Mouse (Mus musculus) G1E (cell line): ENCODE measurements around the gene Nkain4. TPM values are rescaled to one million over a fixed set of nuclear protein-coding genes. Genes with fewer than 3 reads are reported as not detected.

Experiments used
- ATAC-seq: 2 replicates; pipeline ENCODE4 v1.8.0; 2016; ENCODE audit warnings: mild to moderate bottlenecking; ENCODE audit not compliant: insufficient number of reproducible peaks, poor library complexity, low FRiP score, severe bottlenecking; ENCODE audit errors: extremely low read depth
- DNase-seq: peaks from one replicate; pipeline ENCODE4 v3.0.0; 2012; ENCODE audit warnings: low spot score
- H3K27me3 ChIP-seq: 2 replicates; pipeline ENCODE4 v1.6.1; 2012; ENCODE audit warnings: mild to moderate bottlenecking, low read length, inconsistent platforms; ENCODE audit not compliant: insufficient read depth
- H3K36me3 ChIP-seq: replicated peaks from 2 replicates; pipeline ENCODE3; 2012; ENCODE audit warnings: mild to moderate bottlenecking, inconsistent platforms
- H3K4me1 ChIP-seq: 2 replicates; pipeline ENCODE4 v1.6.1; 2012; ENCODE audit warnings: low read depth, low read length, inconsistent platforms, mixed read lengths; ENCODE audit not compliant: insufficient read depth
- H3K4me3 ChIP-seq: 2 replicates; pipeline ENCODE4 v1.5.1; 2012; ENCODE audit warnings: low read depth, mild to moderate bottlenecking, inconsistent platforms, low read length, moderate library complexity, mixed read lengths
- H3K9me3 ChIP-seq: replicated peaks from 2 replicates; pipeline ENCODE4 v1.6.1; 2012; ENCODE audit warnings: inconsistent platforms
- CTCF ChIP-seq: IDR thresholded peaks from 2 replicates; pipeline ENCODE4 v1.5.1; 2012; ENCODE audit warnings: low read depth, low read length, inconsistent platforms, mixed read lengths
- GATA1 ChIP-seq: IDR thresholded peaks from 2 replicates; pipeline ENCODE4 v1.6.1; 2012; ENCODE audit warnings: borderline replicate concordance, low read length, inconsistent platforms, mixed read lengths
- GATA2 ChIP-seq: IDR thresholded peaks from 2 replicates; pipeline ENCODE4 v1.6.1; 2012; ENCODE audit warnings: low read depth, low read length, inconsistent platforms, borderline replicate concordance
- POLR2AphosphoS5 ChIP-seq: IDR thresholded peaks from 2 replicates; pipeline ENCODE4 v1.6.1; 2012; ENCODE audit warnings: low read depth, low read length, inconsistent platforms; ENCODE audit not compliant: insufficient replicate concordance
- TAL1 ChIP-seq: conservative IDR thresholded peaks from 2 replicates; pipeline ENCODE4 v1.6.1; 2012; ENCODE audit warnings: low read depth, low read length, inconsistent platforms, mixed read lengths
- polyA plus RNA-seq: library from polyadenylated mRNA; stranded (reverse); fragments of >175 nt; gene quantifications from 2 replicates; pipeline ENCODE4 v1.2.3, GENCODE M21; 2012
- total RNA-seq, 2 experiments: library from RNA; stranded (forward) in 1 of 2; stranded (reverse) in 1 of 2; fragments of 200-1000 nt in 1 of 2; fragments of >200 nt in 1 of 2; fragmentation: Nextera tagmentation in 1 of 2; gene quantifications; 2 replicates each; pipeline ENCODE4 v1.2.3; 2014 to 2017

Nkain4 gene
- total and polyA plus RNA-seq, 3 experiments, result not detected

DNA sequence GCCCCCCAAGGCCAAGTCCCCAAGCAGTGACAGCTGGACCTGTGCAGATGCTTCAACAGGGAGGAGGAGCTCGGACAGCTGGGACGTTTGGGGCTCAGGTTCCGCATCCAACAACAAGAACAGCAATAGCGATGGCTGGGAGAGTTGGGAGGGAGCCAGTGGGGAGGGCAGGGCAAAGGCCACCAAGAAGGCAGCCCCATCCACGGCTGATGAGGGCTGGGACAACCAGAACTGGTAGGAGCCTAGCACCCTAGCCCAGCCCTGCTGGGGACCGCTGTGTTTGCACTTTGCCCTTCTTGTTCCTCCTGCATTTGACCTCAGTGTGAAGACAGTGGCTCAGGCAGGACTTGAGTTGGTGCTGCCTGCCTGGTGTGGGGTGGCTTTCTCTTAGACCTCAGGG, 26.6 kb upstream of the Nkain4 start:
- DNase-seq, result no peak
- no peak for ATAC-seq
- Histone ChIP-seq H3K4me3 (no peak overlapping the region), H3K4me1 (no peaks in the 10 kb centered on the region; the same call in 1 of the 2 replicates), H3K36me3 (peaks cover 88% of the 10 kb centered on the region), H3K27me3 (no peaks in the 10 kb centered on the region), H3K9me3 (no peaks in the 10 kb centered on the region)
- no peak for TF ChIP-seq CTCF
- no peak for TF ChIP-seq TAL1
- no peak for TF ChIP-seq GATA1
- TF ChIP-seq POLR2AphosphoS5, result no peak
- TF ChIP-seq GATA2, result no peak

DNA sequence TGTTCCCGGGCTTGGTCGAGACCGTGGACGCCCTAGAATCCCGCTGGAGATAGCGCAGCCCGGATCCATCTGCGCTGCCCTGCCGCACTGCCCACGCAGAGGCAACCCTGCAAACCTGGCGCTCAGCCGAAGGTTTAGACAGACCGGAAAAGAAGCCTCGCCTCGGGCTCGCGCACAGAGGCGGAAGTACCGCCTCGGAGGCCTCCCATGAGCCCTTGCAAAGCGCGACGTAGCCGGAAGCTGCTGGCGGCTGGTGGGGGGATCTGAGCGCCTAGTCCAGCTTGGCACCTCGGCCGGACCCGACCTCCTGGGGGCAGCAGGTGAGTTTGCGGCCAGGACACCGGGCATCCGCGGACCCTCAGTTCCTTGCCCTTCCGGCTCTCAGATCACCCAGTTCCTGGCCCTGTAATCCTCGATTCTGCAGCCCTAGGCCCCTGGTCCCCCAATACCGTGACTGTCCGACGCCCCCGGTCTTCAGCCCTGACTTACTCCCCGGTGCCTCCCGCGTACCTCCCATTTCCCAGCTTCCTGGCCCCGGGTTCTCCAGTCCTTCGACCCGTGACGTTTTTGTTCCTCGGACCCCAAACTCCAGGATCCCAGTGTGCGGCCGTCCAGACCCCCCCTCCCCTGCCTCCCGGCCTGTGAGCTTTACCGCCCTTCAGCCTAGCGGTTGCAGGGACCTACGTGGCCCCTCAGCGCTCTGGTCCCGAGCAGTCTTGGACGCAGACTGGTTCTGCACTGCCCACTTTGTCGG, 12.7 kb upstream of the Nkain4 start, which contains the start of gene Arfgap1:
Gene Arfgap1, plus strand, starts transcription at position 216 of the 754 bp plus-strand sequence.
- peak; percentile 90 for ATAC-seq
- peak within 1 kb of the TSS; percentile 85 for H3K4me3 ChIP-seq
- TF ChIP-seq TAL1, result no peak
- TF ChIP-seq POLR2AphosphoS5, result no peak
- no peak for TF ChIP-seq GATA1
- TF ChIP-seq GATA2, result no peak
- TF ChIP-seq CTCF, result no peak

DNA sequence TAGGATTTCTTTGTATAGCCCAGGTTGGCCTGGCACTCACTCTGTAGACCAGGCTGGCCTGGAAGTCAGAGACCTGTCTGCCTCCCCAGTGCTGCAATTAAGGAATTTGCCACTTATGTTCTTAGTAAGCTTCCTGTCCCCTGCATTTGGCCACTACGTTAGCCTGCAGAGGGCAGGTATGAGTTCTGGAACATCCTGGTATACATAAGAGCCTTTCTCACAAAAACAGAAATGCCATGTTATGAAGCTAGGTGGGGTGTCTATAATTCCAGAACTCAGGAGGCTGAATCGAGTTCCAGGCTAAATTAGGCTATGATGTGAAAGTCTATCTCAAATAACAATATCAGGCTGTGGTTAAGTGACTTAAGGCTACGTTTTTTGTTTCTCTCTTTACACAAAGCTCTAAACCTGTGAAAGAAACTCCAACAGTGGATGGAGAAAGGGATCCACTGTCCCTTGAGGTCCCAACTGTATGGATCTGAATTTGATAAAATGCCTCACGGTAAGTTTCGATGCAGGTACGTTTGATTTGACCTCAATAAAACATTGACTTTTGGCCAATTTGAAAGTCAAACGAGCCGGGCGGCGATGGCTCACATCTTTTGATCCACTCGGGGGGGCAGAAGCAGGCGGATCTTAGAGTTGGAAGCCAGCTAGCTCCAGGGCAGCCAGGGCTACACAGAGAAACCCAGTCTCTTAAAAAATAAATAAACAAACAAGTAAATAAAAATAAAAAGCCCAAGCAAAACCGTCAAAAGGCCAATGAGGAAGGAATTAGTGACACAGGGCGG, 11.8 kb upstream of the Nkain4 start:
- DNase-seq (peak; percentile 14), ATAC-seq (no peak)
- peaks cover 28% of the 10 kb centered on the region for H3K4me1 ChIP-seq

More for the DNA sequence above, 12.7 kb upstream of the Nkain4 start, which contains the start of gene Arfgap1:
- Histone ChIP-seq H3K36me3 (peaks cover 36% of the 10 kb centered on the region), H3K27me3 (peaks cover 2% of the 10 kb centered on the region; the same call in 1 of the 2 replicates), H3K9me3 (no peaks in the 10 kb centered on the region), H3K4me1 (peaks cover 31% of the 10 kb centered on the region)
- peak; percentile 98 for DNase-seq

DNA sequence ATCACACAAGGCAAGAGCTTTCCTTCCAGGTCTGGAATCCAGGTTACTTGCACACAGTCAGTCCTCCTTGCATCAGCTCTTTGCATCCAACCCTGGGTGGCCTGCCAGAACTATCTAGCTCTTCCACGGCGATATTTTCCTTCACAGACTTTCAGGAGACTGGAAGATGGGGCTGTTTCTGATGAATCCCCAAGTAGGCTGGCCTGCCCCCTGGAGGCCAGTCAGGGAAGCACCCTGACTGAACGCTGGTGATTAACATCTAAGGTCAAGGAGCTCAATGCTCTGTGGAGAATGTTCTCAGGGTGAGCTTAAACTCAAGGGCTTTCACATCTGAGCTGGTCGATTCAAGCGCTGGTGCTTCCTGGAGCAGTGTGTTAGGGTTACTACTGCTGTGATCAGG, 9.5 kb upstream of the Nkain4 start:
- Histone ChIP-seq H3K27me3 (peaks cover 22% of the 10 kb centered on the region), H3K4me1 (peaks cover 23% of the 10 kb centered on the region), H3K4me3 (no peak overlapping the region), H3K36me3 (peaks cover 4% of the 10 kb centered on the region), H3K9me3 (no peaks in the 10 kb centered on the region)
- DNase-seq, result peak; percentile 60
- TF ChIP-seq GATA1 (no peak), CTCF (peak; percentile 95)
- peak; percentile 26; the same call in 1 of the 2 replicates for ATAC-seq

More for the DNA sequence above, 11.8 kb upstream of the Nkain4 start:
- Histone ChIP-seq H3K9me3 (no peaks in the 10 kb centered on the region), H3K27me3 (peaks cover 6% of the 10 kb centered on the region; the same call in 1 of the 2 replicates), H3K4me3 (peak overlapping the region; percentile 85), H3K36me3 (peaks cover 27% of the 10 kb centered on the region)
- no peak for TF ChIP-seq GATA1
- no peak for TF ChIP-seq POLR2AphosphoS5
- no peak for TF ChIP-seq GATA2
- TF ChIP-seq TAL1, result no peak
- TF ChIP-seq CTCF, result no peak

DNA sequence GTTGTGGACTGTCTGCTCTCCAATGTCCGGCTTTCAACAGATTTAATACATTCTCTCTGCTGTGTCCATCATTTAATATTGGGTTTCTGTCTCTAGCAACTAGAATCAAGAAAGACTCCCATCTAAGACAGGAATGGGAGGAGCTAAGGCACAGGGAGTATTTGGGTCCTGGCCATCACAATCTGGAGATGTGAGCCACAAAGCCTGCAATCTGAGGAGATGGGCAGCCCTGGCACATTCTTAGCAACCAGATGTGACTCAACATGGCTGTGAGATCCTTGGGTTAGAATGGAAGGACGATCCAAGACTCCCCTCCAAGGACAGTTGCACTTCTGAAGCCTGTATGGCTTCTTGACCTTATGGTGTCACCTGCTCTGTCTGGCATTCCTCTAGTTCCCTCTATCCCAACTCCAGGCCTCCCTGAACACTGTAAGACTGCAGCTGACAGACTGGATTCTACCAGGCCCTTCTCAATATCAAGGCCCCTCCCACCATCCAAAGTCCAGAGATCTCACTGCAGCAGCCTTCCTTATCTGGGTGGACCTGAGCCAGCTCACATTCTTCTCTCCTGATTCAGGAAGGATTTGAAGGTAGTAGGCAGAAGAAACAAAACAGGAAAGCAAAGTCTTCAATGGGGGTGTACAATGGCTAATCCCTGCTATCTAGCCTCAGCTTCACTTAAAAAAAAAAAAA, 8.3 kb upstream of the Nkain4 start:
- no peak overlapping the region for H3K4me3 ChIP-seq
- no peaks in the 10 kb centered on the region for H3K9me3 ChIP-seq
- no peaks in the 10 kb centered on the region for H3K36me3 ChIP-seq
- DNase-seq (no peak), ATAC-seq (no peak)
- no peak for TF ChIP-seq GATA1
- peaks cover 30% of the 10 kb centered on the region for H3K27me3 ChIP-seq
- peaks cover 17% of the 10 kb centered on the region for H3K4me1 ChIP-seq

DNA sequence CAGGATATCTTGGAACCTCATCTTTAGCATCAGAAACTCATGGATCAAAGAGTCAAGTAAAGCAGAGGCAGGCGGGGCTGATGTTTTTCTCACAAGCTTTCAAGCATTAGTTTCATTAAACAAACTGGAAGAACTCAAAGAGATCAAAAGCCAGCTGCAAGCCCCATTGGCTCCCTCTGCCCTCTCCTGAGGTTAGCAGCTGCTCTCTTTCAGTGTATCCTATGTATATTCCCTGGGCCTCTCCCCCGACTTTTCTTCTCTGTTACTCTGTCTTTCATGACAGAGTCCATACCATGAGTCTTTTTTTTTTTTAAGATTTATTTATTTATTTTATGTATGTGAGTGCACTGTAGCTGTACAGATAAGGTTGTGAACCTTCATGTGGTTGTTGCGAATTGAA, 5.7 kb upstream of the Nkain4 start:
- H3K4me3 ChIP-seq, result no peak overlapping the region
- DNase-seq (no peak), ATAC-seq (no peak)
- H3K4me1 ChIP-seq, result peaks cover 10% of the 10 kb centered on the region
- TF ChIP-seq POLR2AphosphoS5 (no peak), GATA2 (no peak), GATA1 (no peak), CTCF (no peak), TAL1 (no peak)
- no peaks in the 10 kb centered on the region for H3K36me3 ChIP-seq
- no peaks in the 10 kb centered on the region for H3K9me3 ChIP-seq
- peaks cover 45% of the 10 kb centered on the region for H3K27me3 ChIP-seq
